Mouse (Mus musculus): ENCODE results near the gene Slc22a14. TPM values are rescaled to one million over a fixed set of nuclear protein-coding genes. Genes with fewer than 3 reads are reported as not detected.
"Not testable (repeated sequence)": the region's sequence is repeated elsewhere in the genome, so short reads cannot be mapped to it uniquely, and the experiment has no call there.

The Slc22a14 gene
- polyA plus RNA-seq, 1 experiment from 2014 or later: not detected

- Histone ChIP-seq H3K36me3 (ENCODE audit: control insufficient read depth, insufficient read depth, low read length) (peaks cover 10% of the 10 kb centered on the region; the same call in 1 of the 2 replicates), H3K4me1 (ENCODE audit: control insufficient read depth in 2 of 2, insufficient read depth in 2 of 2, low read length in 2 of 2) (no peaks in the 10 kb centered on the region), H3K27me3 (ENCODE audit: control insufficient read depth, insufficient read depth, low read length) (no peaks in the 10 kb centered on the region), H3K9ac (ENCODE audit: low read length) (no peak overlapping the region), H3K9me3 (ENCODE audit: control insufficient read depth, low read length) (0 out of 2 replicates have a peak, but pooled peaks cover 2% of the 10 kb centered on the region), H3K4me3 (ENCODE audit: control insufficient read depth in 1 of 2, insufficient read depth in 1 of 2, low read depth in 1 of 2, low read length in 2 of 2) (no peak overlapping the region), H3K27ac (replicated peaks in 1 of 2; ENCODE audit: control insufficient read depth in 1 of 2, insufficient read depth in 1 of 2, low read depth in 2 of 2, low read length in 2 of 2) (no peak overlapping the region), H3K4me2 (ENCODE audit: low read length) (no peak overlapping the region)
- no peak for ATAC-seq (ENCODE audit: insufficient number of reproducible peaks, insufficient read depth, low FRiP score, low read depth)
- 60% methylated on average over 2 of the region's 2 CpGs for WGBS
These were observed 145.7 kb downstream of the Slc22a14 start for GRCm38 (mm10) chr9:119219667-119220066.

DNA sequence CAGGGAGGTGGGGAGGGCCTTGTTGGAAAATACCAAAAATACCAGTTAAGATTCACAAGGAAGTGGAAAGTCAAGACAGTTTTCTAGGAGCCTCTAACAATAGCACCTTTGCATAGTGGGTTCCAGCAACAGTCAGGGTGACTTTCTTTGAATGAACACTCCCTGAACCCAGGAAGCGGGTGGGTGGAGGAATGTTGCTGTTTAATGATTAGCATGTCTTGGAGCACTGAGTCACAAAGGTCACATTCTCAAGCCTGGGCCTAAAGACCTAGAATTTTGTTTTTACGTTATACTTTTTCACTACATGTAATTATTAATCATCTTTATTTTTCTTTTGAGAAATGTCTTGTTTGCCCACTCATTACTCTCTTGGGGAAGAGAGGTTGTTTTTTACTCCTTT lies 150.0 kb downstream of the Slc22a14 start:
- not testable (repeated sequence) for ATAC-seq (ENCODE audit: insufficient number of reproducible peaks, insufficient read depth, low FRiP score, low read depth); H3K27ac ChIP-seq (replicated peaks in 1 of 2; ENCODE audit: control insufficient read depth in 1 of 2, insufficient read depth in 1 of 2, low read depth in 2 of 2, low read length in 2 of 2); H3K27me3 ChIP-seq (ENCODE audit: control insufficient read depth, insufficient read depth, low read length); H3K4me3 ChIP-seq (ENCODE audit: control insufficient read depth in 1 of 2, insufficient read depth in 1 of 2, low read depth in 1 of 2, low read length in 2 of 2); H3K9ac ChIP-seq (ENCODE audit: low read length); H3K9me3 ChIP-seq (ENCODE audit: control insufficient read depth, low read length); H3K4me1 ChIP-seq (ENCODE audit: control insufficient read depth in 2 of 2, insufficient read depth in 2 of 2, low read length in 2 of 2); H3K36me3 ChIP-seq (ENCODE audit: control insufficient read depth, insufficient read depth, low read length); H3K4me2 ChIP-seq (ENCODE audit: low read length)
- 92% methylated on average over 2 of the region's 2 CpGs for WGBS

GRCm38 (mm10) chr9:119214601-119215000 lies 150.8 kb downstream of the Slc22a14 start:
- H3K9ac ChIP-seq (ENCODE audit: low read length): no peak overlapping the region
- no peak overlapping the region for H3K4me2 ChIP-seq (ENCODE audit: low read length)
- H3K9me3 ChIP-seq (ENCODE audit: control insufficient read depth, low read length): 0 out of 2 replicates have a peak, but pooled peaks cover 2% of the 10 kb centered on the region
- no peak overlapping the region for H3K27ac ChIP-seq (replicated peaks in 1 of 2; ENCODE audit: control insufficient read depth in 1 of 2, insufficient read depth in 1 of 2, low read depth in 2 of 2, low read length in 2 of 2)
- H3K36me3 ChIP-seq (ENCODE audit: control insufficient read depth, insufficient read depth, low read length): no peaks in the 10 kb centered on the region
- WGBS: 83% methylated on average over 6 of the region's 6 CpGs
- H3K27me3 ChIP-seq (ENCODE audit: control insufficient read depth, insufficient read depth, low read length): no peaks in the 10 kb centered on the region
- no peak for ATAC-seq (ENCODE audit: insufficient number of reproducible peaks, insufficient read depth, low FRiP score, low read depth)
- no peaks in the 10 kb centered on the region for H3K4me1 ChIP-seq (ENCODE audit: control insufficient read depth in 2 of 2, insufficient read depth in 2 of 2, low read length in 2 of 2)
- no peak overlapping the region for H3K4me3 ChIP-seq (ENCODE audit: control insufficient read depth in 1 of 2, insufficient read depth in 1 of 2, low read depth in 1 of 2, low read length in 2 of 2)

DNA sequence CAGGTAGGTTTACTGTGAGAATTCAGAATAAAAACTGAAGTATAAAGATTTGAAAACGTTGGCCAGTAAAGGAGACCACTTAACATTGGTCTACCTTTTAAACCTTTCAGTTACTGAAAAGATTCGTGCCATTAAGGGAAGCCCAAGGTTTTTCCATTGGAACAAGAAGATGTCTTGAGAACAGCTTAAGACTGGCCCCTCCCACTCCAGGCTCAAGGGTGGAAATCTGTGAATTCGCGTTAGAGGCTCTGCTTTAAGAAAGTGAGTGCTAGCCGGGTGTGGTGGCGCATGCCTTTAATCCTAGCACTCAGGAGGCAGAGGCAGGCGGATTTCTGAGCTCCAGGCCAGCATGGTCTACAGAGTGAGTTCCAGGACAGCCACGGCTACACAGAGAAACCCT lies 152.4 kb downstream of the Slc22a14 start:
- no peak for ATAC-seq (ENCODE audit: insufficient number of reproducible peaks, insufficient read depth, low FRiP score, low read depth)
- no peak overlapping the region for H3K9ac ChIP-seq (ENCODE audit: low read length)
- 0 out of 2 replicates have a peak, but pooled peaks cover 2% of the 10 kb centered on the region for H3K9me3 ChIP-seq (ENCODE audit: control insufficient read depth, low read length)
- H3K4me3 ChIP-seq (ENCODE audit: control insufficient read depth in 1 of 2, insufficient read depth in 1 of 2, low read depth in 1 of 2, low read length in 2 of 2): no peak overlapping the region
- H3K36me3 ChIP-seq (ENCODE audit: control insufficient read depth, insufficient read depth, low read length): no peaks in the 10 kb centered on the region
- no peak overlapping the region for H3K4me2 ChIP-seq (ENCODE audit: low read length)
- H3K27me3 ChIP-seq (ENCODE audit: control insufficient read depth, insufficient read depth, low read length): no peaks in the 10 kb centered on the region
- H3K27ac ChIP-seq (replicated peaks in 1 of 2; ENCODE audit: control insufficient read depth in 1 of 2, insufficient read depth in 1 of 2, low read depth in 2 of 2, low read length in 2 of 2): no peak overlapping the region
- H3K4me1 ChIP-seq (ENCODE audit: control insufficient read depth in 2 of 2, insufficient read depth in 2 of 2, low read length in 2 of 2): no peaks in the 10 kb centered on the region
- WGBS: 73% methylated on average over 8 of the region's 8 CpGs

DNA sequence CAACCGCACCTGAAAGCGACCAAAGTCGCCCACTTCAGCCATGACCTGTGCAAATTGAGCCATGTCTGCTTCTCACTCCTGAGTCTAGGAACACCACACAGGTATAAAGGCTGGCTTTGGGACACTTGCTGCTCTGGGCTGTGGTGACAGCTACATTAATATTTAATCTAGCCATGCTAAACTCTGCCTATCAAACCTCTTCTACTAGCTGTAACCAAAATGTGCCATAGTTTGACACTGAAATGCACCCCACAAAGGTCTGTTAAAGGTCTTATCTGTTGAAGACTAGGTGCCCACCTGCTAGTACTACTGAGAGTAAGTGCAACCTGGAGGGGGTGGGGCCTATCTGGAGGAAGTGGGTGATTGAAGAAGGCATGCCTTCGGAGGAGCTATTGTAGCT lies 156.4 kb downstream of the Slc22a14 start, which contains the start of gene Slc22a13:
TSS of gene Slc22a13 (minus strand) at position 101 of the 400 bp plus-strand sequence.
- WGBS: 89% methylated on average over 1 of the region's 4 CpGs
- H3K27me3 ChIP-seq (ENCODE audit: control insufficient read depth, insufficient read depth, low read length): no peaks in the 10 kb centered on the region
- H3K4me3 ChIP-seq (ENCODE audit: control insufficient read depth in 1 of 2, insufficient read depth in 1 of 2, low read depth in 1 of 2, low read length in 2 of 2): no peak within 1 kb of the TSS
- H3K27ac ChIP-seq (replicated peaks in 1 of 2; ENCODE audit: control insufficient read depth in 1 of 2, insufficient read depth in 1 of 2, low read depth in 2 of 2, low read length in 2 of 2): no peak within 1 kb of the TSS
- H3K9me3 ChIP-seq (ENCODE audit: control insufficient read depth, low read length): peaks cover 1% of the 10 kb centered on the region; the same call in 1 of the 2 replicates
- no peaks in the 10 kb centered on the region for H3K4me1 ChIP-seq (ENCODE audit: control insufficient read depth in 2 of 2, insufficient read depth in 2 of 2, low read length in 2 of 2)
- no peak for ATAC-seq (ENCODE audit: insufficient number of reproducible peaks, insufficient read depth, low FRiP score, low read depth)
- no peaks in the 10 kb centered on the region for H3K36me3 ChIP-seq (ENCODE audit: control insufficient read depth, insufficient read depth, low read length)
- H3K9ac ChIP-seq (ENCODE audit: low read length): no peak within 1 kb of the TSS
- H3K4me2 ChIP-seq (ENCODE audit: low read length): no peak within 1 kb of the TSS

GRCm38 (mm10) chr9:119207113-119207512 lies 158.2 kb downstream of the Slc22a14 start:
- Histone ChIP-seq H3K9ac (ENCODE audit: low read length) (no peak overlapping the region), H3K9me3 (ENCODE audit: control insufficient read depth, low read length) (peaks cover 6% of the 10 kb centered on the region; the same call in 1 of the 2 replicates), H3K27me3 (ENCODE audit: control insufficient read depth, insufficient read depth, low read length) (no peaks in the 10 kb centered on the region), H3K4me2 (ENCODE audit: low read length) (no peak overlapping the region), H3K4me1 (ENCODE audit: control insufficient read depth in 2 of 2, insufficient read depth in 2 of 2, low read length in 2 of 2) (no peaks in the 10 kb centered on the region), H3K4me3 (ENCODE audit: control insufficient read depth in 1 of 2, insufficient read depth in 1 of 2, low read depth in 1 of 2, low read length in 2 of 2) (no peak overlapping the region), H3K36me3 (ENCODE audit: control insufficient read depth, insufficient read depth, low read length) (no peaks in the 10 kb centered on the region), H3K27ac (replicated peaks in 1 of 2; ENCODE audit: control insufficient read depth in 1 of 2, insufficient read depth in 1 of 2, low read depth in 2 of 2, low read length in 2 of 2) (no peak overlapping the region)
- ATAC-seq (ENCODE audit: insufficient number of reproducible peaks, insufficient read depth, low FRiP score, low read depth): no peak
- 64% methylated on average over 4 of the region's 4 CpGs for WGBS

DNA sequence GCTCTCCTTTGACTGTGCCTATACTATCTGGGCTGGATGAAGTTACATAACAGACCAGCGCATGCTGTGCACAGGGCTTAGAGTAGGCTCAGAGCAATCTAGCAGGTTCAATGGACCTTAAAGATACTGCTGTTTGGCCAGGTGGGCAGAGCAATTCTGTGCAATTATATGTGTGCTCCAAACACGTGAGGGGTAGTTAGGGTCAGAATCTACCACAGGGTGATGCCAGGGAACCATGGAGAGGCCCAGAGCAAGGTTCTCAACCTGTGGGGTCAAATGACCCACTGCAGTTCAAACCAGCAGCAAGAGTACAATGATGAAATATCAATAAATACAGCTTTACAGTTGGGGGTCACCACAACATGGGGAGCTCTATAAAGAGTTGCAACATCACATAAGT lies 158.7 kb downstream of the Slc22a14 start:
- H3K4me1 ChIP-seq (ENCODE audit: control insufficient read depth in 2 of 2, insufficient read depth in 2 of 2, low read length in 2 of 2): no peaks in the 10 kb centered on the region
- no peak overlapping the region for H3K4me3 ChIP-seq (ENCODE audit: control insufficient read depth in 1 of 2, insufficient read depth in 1 of 2, low read depth in 1 of 2, low read length in 2 of 2)
- H3K9ac ChIP-seq (ENCODE audit: low read length): no peak overlapping the region
- 85% methylated on average over 2 of the region's 2 CpGs for WGBS
- H3K4me2 ChIP-seq (ENCODE audit: low read length): no peak overlapping the region
- no peak for ATAC-seq (ENCODE audit: insufficient number of reproducible peaks, insufficient read depth, low FRiP score, low read depth)
- no peaks in the 10 kb centered on the region for H3K27me3 ChIP-seq (ENCODE audit: control insufficient read depth, insufficient read depth, low read length)
- H3K27ac ChIP-seq (replicated peaks in 1 of 2; ENCODE audit: control insufficient read depth in 1 of 2, insufficient read depth in 1 of 2, low read depth in 2 of 2, low read length in 2 of 2): no peak overlapping the region
- H3K36me3 ChIP-seq (ENCODE audit: control insufficient read depth, insufficient read depth, low read length): no peaks in the 10 kb centered on the region
- peaks cover 6% of the 10 kb centered on the region; the same call in 1 of the 2 replicates for H3K9me3 ChIP-seq (ENCODE audit: control insufficient read depth, low read length)

- no peak overlapping the region for H3K4me2 ChIP-seq (ENCODE audit: low read length)
- H3K9me3 ChIP-seq (ENCODE audit: control insufficient read depth, low read length): peaks cover 6% of the 10 kb centered on the region; the same call in 1 of the 2 replicates
- H3K27me3 ChIP-seq (ENCODE audit: control insufficient read depth, insufficient read depth, low read length): no peaks in the 10 kb centered on the region
- no peak overlapping the region for H3K4me3 ChIP-seq (ENCODE audit: control insufficient read depth in 1 of 2, insufficient read depth in 1 of 2, low read depth in 1 of 2, low read length in 2 of 2)
- no peak for ATAC-seq (ENCODE audit: insufficient number of reproducible peaks, insufficient read depth, low FRiP score, low read depth)
- WGBS: 92% methylated on average over 5 of the region's 5 CpGs
- H3K27ac ChIP-seq (replicated peaks in 1 of 2; ENCODE audit: control insufficient read depth in 1 of 2, insufficient read depth in 1 of 2, low read depth in 2 of 2, low read length in 2 of 2): no peak overlapping the region
- no peak overlapping the region for H3K9ac ChIP-seq (ENCODE audit: low read length)
- H3K36me3 ChIP-seq (ENCODE audit: control insufficient read depth, insufficient read depth, low read length): no peaks in the 10 kb centered on the region
- H3K4me1 ChIP-seq (ENCODE audit: control insufficient read depth in 2 of 2, insufficient read depth in 2 of 2, low read length in 2 of 2): no peaks in the 10 kb centered on the region
These were observed 159.6 kb downstream of the Slc22a14 start for GRCm38 (mm10) chr9:119205756-119206155.

Data from heart, embryonic 14.5 days (tissue).